ENCODE assay signal across 18 mouse cellular contexts in genomic region chr2:18807961-18808360, GRCm38 (mm10).
"Had no signal": no experiment of that assay in that cellular context is flagged by ENCODE, and none has a peak within 500 bp of the region (broad histone marks: within the 10 kb centered on the region; RNA-seq: fewer than 3 reads in every experiment).

No protein-coding gene starts in this region.

- H3K9me3 ChIP-seq: liver, embryonic 15.5 days; midbrain, embryonic 12.5 days; neural tube, embryonic 13.5 days; stomach, embryonic 15.5 days had no signal

- ATAC-seq: lung, postnatal 0 days; midbrain, embryonic 16.5 days had no signal

- H3K4me3 ChIP-seq: left cerebral cortex, adult 2 months; liver, embryonic 15.5 days; midbrain, embryonic 12.5 days; myocyte; neural tube, embryonic 13.5 days; stomach, embryonic 15.5 days had no signal

- H3K36me3 ChIP-seq: liver, embryonic 15.5 days; midbrain, embryonic 12.5 days; neural tube, embryonic 13.5 days; stomach, embryonic 15.5 days had no signal

- H3K4me1 ChIP-seq: liver, embryonic 15.5 days; neural tube, embryonic 13.5 days; stomach, embryonic 15.5 days had no signal

- H3K27me3 ChIP-seq: stomach, embryonic 15.5 days had no signal

- DNase-seq: kidney, adult 11 months; kidney, adult 8-10 months; kidney, postnatal 25 days; layer of hippocampus, postnatal 36 days; lung, adult 18-20 months; lung, postnatal 36 days; right cerebral cortex, postnatal 25 days; spleen, adult 18-20 months; thymus, postnatal 25 days had no signal

- H3K27ac ChIP-seq: kidney, postnatal 0 days; left cerebral cortex, adult 2 months; liver, embryonic 15.5 days; midbrain, embryonic 12.5 days; neural tube, embryonic 13.5 days; stomach, embryonic 15.5 days had no signal

- H3K4me2 ChIP-seq: liver, embryonic 15.5 days; midbrain, embryonic 12.5 days; neural tube, embryonic 13.5 days; stomach, embryonic 15.5 days had no signal

- H3K9ac ChIP-seq: liver, embryonic 15.5 days; midbrain, embryonic 12.5 days; neural tube, embryonic 13.5 days; stomach, embryonic 15.5 days had no signal
